Mouse (Mus musculus) erythroblast, adult 5-6 weeks (primary cell): ENCODE data around the gene Ubqln1. TPM values are rescaled to one million over a fixed set of nuclear protein-coding genes. Genes with fewer than 3 reads are reported as not detected.

ENCODE experiments used
- ATAC-seq: replicated peaks from 2 replicates; pipeline ENCODE4 v1.8.0; 2016; ENCODE audit warnings: moderate number of reproducible peaks, mild to moderate bottlenecking, moderate TSS enrichment, inconsistent platforms; ENCODE audit not compliant: poor library complexity, low FRiP score, severe bottlenecking
- total RNA-seq, 2 experiments: library from RNA; stranded (forward) in 1 of 2; stranded (reverse) in 1 of 2; fragments of 150-400 nt in 1 of 2; fragments of 200-764, 138-1000 nt in 1 of 2; gene quantifications; 2 replicates each; pipeline versions ENCODE4 v1.2.3 to v1.2.4; 2015 to 2017; ENCODE audit warnings: low replicate concordance in 2 of 2

The Ubqln1 gene
- total RNA-seq, 2 experiments from 2014 or later: 15.8 to 19.3 TPM

DNA sequence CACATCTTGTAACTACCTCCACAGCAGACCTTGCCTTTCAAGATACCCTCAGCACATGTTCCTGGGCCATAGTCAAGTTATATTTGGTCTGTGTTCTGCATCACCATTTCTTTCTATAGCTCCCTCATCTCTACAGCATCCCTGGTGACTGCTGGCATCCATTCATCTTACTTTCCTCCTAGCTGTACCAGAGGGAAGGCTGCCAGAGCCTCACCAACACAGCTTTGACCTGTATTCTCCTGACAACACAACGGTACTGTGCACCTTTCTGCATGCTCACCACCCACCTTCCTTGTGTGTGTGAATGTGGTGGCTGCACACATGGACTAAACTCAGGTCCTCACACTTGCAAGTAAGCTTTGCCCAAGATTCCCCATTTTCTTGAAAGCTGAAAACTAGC lies 12.6 kb downstream of the Ubqln1 start:
- no peak for ATAC-seq

DNA sequence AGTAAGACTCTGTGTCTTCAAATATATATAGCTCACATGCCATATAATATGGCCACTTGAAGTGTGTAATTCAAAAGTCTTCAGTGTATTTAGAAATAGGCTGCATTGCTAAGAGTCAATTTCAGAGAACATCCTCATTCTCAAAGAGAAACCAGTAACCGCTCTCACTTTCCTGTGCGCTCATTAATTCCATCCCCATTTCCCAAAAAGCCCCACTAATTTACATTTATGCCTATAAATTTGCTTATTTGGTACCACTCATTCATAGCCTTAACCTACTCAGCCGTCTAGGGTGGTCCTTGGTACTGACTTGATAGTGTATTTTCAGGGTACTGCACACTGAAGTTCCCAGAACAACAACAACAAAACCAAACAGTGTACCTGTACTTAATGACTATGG lies 13.5 kb downstream of the Ubqln1 start:
- no peak for ATAC-seq

DNA sequence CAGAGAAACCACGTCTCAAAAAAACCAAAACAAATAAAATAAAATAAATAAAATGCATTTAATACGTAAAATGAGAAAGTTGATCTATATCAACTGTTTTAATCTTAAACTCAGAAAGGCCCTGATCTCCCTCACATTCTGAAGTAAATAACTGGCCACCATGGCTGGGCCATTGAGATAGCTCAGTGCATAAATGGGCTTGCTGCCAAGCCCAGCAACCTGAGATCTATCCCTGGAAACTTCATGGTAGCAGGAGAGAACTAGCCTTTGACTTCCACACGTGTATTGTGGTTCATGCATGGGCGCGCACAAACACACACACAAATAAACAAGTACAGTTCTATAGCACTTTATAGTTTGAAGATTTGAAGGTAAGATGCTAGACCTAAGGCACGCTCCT lies 14.1 kb downstream of the Ubqln1 start:
- no peak for ATAC-seq

DNA sequence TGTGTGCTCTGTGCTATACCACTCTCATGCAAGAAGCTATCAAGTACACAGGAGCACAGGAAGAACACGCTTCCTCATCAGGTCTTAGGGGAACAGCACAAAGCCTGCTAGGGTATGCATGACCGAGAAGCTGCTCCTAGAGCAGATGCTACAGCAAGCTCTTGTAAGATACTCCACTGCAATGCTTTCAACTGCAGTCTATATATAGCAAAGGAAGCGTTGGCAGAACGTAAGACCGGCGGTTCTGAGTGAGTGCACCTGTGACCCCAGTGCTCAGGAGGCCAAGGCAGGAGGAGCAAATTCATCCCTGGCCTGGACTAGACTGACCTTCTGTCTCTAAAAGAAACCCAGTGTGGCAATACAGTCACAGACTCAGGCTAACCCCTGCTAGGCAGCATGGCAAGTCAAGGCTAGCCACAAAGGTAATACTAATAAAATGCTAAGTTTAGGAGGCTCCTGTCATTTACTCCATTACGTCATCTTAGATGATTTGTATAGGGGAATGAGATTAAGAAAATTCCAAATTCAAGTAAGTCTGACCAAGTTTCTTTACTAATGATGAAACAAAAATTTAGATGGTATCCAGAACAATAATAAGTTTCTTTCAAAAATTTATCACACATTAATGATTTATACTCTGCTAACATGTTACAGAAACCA lies 17.3 kb downstream of the Ubqln1 start:
- ATAC-seq: no peak

DNA sequence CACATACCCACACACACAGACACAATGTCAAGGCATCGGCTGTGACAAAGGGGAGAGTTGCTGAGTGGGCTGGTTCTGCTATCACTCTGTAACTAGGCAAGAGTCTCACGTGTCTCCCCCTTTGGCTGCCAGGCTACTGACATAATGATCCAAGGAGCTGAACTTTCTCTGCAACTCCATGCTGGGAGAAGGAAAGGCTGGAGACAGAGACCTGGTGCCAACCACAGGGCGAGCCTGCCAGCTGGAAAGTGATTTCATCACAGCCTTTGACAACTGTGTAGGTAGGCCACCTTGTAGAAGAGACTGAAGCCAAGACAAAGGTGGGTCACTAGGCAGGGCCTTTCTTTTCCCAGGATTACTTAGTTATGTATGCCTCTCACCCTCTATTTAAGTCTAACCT lies 18.2 kb downstream of the Ubqln1 start:
- ATAC-seq: no peak

DNA sequence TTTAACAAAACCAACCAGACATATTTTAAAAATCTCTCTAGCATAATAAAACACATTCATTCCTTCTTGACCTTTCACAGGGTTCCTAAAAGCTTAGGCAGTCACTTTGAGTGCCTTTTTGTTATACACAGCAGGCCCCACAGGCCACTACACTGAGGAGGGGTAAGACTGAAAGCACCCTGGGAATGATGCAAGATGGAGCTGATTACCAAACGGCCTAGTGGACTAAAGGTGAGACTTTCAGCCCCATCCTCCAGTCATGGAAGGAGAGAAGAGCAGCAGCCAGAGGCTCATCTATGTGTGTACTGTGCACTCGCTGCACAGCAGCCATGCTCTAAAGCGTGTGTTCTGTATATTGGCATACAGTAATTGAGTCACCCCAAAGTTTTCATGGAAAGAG lies 20.5 kb downstream of the Ubqln1 start:
- no peak for ATAC-seq

DNA sequence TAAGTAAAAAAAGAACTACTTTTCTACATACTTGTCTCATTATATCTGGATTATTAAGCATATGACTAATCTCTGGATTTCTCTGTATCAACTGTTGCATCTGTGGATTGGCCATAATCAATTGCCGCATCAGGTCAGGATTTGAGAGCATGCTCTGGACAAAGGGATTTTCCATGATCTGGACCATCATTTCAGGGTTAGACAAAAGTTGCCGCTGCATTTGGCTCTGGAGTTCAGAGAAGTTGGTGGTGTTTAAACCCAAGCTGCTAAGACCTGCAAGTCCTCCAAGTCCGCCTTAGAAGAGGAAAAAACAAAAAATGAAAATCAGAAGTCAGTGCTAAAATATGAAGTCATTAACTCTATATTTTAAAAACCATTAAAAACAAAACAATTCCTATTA lies 22.2 kb downstream of the Ubqln1 start:
- no peak for ATAC-seq

DNA sequence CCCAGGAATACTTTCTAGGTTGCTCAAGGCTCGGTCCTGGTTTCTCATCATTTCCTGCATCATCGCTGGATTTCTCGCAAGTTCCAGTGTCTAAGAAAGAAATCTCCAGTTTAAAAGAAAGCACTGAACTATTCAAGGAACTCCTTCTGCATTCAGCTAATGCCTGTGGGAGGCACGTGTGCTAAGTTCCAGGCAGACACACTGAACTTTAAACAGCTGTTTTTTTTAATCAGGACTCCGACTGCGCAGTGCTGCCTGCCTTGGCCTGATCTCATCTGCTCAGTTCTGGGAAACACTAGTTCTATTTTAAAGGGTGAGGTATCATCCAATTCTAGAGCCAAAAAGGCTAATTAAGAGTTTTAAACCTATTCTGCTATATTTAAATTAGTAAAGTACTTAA lies 23.3 kb downstream of the Ubqln1 start:
- no peak for ATAC-seq

DNA sequence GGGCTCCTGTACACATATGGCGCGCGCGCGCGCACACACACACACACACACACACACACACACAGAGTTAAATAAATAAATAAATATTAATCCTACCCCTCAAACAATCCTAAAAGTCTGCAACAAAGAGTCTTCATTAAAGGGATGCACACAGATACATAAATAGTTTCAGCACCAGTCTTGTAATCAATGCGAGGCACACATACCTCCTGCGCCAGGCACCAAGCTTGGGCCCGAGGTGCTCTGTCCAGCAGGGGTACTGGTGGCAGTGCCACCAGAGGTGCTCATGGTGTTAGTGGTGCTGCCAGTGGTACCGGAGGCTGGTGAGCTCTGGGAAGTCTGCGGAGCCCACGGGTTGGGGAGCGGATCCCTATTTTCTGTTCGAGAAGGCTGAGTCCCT lies 23.9 kb downstream of the Ubqln1 start:
- ATAC-seq: no peak

DNA sequence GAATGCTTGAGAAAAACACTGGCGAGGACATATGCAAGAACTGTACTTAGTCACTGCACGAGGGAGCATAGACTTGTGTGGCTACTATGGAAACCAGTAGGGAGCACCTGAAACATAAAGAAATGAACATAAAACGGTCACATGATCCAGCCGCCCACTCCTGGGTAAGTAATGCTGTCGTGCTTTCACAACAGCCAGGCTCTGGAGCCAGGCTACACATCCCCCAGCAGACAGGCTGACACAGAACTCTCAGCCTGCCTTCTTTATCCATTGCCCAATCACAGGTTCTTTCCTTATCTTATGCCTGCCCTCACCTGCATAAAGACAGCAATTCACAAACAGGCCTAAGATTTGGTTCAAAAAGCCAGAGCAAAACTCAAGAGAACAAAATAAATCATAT lies 26.0 kb downstream of the Ubqln1 start:
- ATAC-seq: no peak

DNA sequence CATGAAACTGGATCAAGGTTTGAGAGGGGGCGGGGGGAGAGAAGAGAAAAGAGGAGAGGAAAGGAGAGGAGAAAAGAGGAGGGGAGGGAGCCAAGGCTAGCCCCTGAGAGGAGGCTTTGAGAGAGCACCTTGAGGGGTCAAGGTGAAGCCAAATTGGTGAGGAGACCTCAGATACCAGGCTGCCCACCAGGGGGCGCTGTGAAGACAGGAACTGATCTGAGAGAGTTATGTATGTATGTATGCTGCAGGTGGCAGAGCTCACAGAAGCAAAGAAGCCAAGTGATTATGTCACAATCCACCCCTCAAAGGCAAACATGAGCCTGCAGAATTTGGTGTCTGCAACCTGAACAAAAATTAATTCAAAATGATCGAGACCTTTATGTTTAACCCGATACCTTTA lies 27.0 kb downstream of the Ubqln1 start:
- ATAC-seq: peak; percentile 92

DNA sequence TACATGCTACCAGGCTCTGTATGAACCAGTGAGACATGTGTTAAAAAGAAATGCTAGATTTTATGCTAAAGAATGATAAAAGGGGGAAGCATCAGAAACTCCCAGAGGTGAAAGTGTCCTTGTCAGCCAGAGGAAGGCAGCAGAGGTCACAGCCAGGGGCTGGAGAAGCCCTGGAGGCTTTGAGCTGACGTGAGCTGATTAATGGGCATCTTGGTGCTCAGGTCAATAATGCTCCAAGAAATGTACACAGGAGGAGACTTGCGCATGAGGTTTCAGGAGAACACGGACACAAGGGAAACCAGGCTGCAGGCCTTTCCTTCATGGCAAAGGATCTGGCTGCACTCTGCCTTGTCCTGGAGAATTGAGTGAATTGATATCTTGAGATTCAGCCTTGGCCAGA lies 27.7 kb downstream of the Ubqln1 start:
- ATAC-seq: no peak

DNA sequence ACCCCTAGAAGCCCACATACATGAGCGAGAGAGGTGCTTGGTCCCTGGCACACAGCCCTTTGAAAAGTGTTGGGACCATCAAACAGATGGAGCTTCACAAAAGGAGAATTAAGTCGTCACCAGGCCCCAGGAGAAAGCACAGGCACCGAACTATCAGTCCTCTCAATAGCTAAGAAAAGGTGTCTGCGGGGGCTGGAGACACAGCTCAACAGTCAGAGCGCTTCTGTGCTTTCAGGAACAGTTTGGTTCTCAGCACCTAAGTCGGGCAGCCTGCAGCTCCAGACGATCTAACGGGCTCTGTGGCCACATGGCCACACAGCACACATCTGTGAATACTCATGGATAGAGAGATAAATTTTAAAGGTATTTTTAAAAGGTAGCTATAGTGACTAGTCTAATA lies 29.2 kb downstream of the Ubqln1 start:
- ATAC-seq: no peak

DNA sequence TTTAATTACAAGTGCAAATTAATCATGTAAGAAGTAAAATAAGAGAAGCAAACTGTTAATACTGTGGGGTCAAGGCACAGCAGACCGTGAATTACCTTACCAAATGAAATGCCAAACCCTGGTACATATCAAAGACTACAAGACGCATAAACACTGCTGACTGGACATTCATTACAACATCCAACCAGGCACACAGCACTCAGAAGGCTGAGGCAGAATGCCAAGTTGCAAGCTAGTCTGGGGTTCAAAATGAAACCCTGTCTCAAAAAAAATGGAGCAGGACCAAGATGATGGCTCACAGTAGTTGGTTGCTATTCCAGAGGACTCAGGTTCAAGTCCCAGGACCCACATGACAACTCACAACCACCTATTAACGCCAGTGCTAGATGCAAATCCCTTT lies 31.3 kb downstream of the Ubqln1 start:
- no peak for ATAC-seq

DNA sequence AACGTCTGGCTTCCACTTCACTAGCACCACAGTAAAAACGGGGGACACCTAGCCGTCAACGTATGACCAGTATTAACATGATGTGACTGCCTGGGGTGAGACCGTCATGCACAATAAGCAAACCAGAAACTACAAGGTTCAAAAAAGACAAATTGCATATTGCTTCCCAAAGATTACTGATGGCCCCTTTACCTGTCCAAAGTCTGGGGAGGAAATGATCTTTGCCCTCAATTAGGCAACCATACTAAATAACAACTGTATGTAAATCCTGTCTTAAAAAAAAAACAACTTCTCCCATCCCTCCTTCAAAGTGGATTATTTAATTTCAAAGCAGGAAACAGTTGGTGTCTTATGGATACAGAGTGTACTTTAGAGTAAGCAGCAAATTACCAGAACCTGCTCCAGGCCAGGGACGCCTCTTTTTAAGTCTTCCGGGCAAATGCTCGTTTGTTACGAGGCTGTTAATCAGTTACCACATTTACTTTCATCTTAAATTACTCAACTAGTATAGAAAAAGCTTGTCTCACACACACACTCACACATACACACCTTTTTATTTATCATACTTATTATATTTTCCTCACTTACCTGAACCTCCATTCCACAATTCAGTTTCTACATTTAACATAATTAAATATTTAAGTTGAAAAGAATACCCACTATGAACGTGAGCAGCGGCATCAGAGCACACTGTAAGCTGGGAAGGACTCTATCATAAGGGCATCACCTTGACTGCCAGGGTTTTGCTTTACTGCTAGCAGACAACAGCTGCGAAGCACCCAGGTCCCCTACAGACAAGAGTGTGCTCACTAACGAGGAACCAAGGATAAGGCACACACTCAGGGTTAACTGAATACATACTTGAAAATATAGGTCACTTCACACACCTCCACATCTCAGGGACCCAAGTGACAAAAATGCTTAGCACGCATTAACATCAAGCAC lies 33.6 kb downstream of the Ubqln1 start:
- no peak for ATAC-seq

DNA sequence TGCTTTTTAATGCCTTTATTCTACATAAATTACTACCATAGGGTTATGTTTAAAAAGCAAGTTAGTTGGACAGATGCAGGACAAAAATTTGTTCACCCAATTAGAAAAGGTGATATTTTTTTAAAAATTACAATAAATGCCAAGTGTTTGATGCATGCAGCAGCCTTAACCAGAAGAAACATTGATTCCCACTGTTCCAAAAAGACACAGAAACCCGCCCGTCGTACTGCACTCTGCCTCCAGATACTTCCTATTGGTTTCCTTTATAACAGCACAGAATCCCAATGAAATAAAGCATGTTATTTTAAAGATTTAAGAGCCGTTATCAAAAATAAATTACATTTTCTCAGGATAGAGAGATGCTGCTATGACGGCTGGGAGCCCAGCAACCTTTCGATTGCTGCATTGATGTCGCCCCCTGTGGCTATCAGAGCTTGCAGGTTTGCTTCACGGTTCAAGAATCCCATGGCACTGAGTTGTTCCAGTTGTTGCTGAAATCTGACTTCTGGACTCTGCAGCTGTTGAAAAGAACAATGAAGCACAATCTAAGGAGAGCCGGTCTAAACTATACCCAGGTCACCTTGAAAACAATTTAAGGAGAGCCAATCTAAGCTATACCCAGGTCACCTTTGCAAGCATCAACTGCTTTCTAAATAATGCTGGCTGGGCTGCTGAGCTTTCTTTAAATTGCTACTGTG lies 37.8 kb downstream of the Ubqln1 start:
- no peak for ATAC-seq

DNA sequence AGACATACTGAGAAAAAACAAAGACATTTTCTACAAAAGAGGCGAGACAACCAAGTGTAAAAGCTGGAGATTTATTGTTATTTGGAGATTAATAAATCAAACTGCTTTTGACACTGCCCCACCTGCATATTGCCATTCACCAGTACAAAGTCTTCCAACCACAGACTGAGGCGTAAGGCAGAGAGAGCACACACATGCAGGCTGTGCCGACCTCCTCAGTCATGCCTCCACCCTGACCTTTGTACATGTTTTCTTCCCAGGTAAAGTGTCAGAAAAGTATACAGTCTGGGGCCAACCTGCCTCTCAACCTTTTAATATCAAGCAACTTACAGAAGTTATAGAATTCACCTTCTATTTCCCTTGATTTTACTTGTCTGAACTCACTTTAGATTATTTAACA lies 39.3 kb downstream of the Ubqln1 start:
- no peak for ATAC-seq

DNA sequence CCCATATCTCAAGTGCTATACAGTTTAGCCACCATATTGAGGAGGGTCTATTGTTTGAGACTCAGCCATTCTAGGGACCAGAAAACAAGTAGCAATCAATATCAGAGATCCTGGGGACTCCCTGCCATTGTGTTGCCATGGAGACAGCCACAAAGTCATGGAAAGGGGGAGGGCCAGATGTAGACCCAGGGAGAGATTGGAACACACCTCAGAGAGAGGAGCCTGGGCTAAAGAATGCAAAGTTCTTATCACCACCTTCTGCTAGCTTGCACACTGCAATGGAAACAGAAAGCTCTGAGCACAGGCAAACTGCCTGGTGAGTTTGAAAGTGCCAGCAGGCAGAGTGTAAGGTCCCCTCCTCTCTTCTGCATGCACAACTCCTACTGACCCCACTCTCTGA lies 47.3 kb downstream of the Ubqln1 start:
- ATAC-seq: no peak

DNA sequence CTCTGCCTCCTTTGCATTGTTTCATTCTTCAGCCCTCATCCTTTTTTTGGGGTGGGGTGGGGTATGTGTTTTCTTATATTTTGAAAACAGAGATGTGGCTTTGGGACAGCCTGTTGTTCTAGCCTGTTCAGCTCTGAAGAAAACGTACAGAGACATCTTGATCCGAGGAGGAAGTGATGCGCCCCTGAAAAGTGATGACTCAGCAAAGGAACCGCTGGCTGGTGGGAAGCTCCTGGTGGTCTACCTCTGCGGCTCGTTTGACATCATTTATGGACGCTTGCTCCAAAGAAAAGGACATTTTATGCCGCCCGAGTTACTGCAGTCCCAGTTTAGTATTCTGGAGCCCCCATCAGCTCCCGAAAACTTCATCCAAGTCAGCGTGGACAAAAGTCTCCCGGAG lies 52.1 kb downstream of the Ubqln1 start:
- ATAC-seq: no peak

DNA sequence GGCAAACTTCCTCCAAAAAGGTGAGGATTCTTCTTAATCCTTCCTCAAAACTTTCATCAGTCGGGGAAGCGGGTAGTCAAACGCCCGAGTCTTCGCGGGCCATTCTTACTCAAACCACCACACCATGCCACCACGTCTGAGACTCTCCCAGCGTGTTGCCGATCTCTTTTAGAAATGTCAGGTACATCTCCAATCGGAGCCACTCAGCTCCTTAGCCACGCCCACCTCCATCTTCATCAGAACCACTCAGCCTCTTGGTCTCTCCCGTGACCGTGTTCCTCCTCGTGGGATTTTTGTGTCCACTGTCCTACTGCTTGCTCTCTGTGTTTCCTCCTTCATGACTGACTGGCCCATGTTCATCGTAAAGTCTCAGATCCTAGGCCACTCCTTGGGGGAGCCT lies 54.7 kb downstream of the Ubqln1 start:
- ATAC-seq: no peak
